Mouse (Mus musculus) ES-Bruce4 (cell line): ENCODE data around the gene Rgcc. TPM values are rescaled to one million over a fixed set of nuclear protein-coding genes. Genes with fewer than 3 reads are reported as not detected.
A peak's percentile ranks its signal among the peaks of the same experiment; 100 is the strongest.

Experiments
- H3K27ac ChIP-seq: 2 replicates; pipeline ENCODE4 v1.5.1; 2012; ENCODE audit warnings: low read length, inconsistent platforms; ENCODE audit not compliant: insufficient read depth
- H3K27me3 ChIP-seq: 2 replicates; pipeline ENCODE4 v1.6.1; 2012; ENCODE audit warnings: mild to moderate bottlenecking, low read length, inconsistent platforms; ENCODE audit not compliant: control insufficient read depth, poor library complexity, insufficient read depth, severe bottlenecking
- H3K36me3 ChIP-seq: 2 replicates; pipeline ENCODE4 v1.6.1; 2012; ENCODE audit warnings: inconsistent platforms, mild to moderate bottlenecking, low read length, moderate library complexity; ENCODE audit not compliant: control insufficient read depth, poor library complexity, insufficient read depth, severe bottlenecking
- H3K4me1 ChIP-seq: one replicate; pipeline ENCODE4 v1.8.1; 2011; ENCODE audit warnings: low read length; ENCODE audit not compliant: control insufficient read depth, insufficient read depth
- H3K4me3 ChIP-seq: 2 replicates; pipeline ENCODE4 v1.5.1; 2011; ENCODE audit warnings: low read depth, mild to moderate bottlenecking, low read length
- H3K9ac ChIP-seq: 2 replicates; pipeline ENCODE4 v1.6.1; 2012; ENCODE audit warnings: low read depth, mild to moderate bottlenecking, inconsistent platforms; ENCODE audit not compliant: poor library complexity, severe bottlenecking
- H3K9me3 ChIP-seq: replicated peaks from 2 replicates; pipeline ENCODE4 v1.6.1; 2012; ENCODE audit warnings: mild to moderate bottlenecking, low read length, inconsistent platforms; ENCODE audit not compliant: control insufficient read depth, poor library complexity, insufficient read depth, severe bottlenecking
- CTCF ChIP-seq: IDR thresholded peaks from one replicate; pipeline ENCODE4 v1.8.1; 2011; ENCODE audit warnings: low read depth, low read length
- EP300 ChIP-seq: IDR thresholded peaks from 2 replicates; pipeline ENCODE4 v1.6.1; 2011; ENCODE audit warnings: low read depth, low read length; ENCODE audit not compliant: insufficient read depth
- POLR2A ChIP-seq: IDR thresholded peaks from one replicate; pipeline ENCODE4 v1.8.1; 2011; ENCODE audit warnings: low read length; ENCODE audit not compliant: insufficient read depth
- polyA plus RNA-seq: library from polyadenylated mRNA; stranded (reverse); fragments of >200 nt; gene quantifications from 2 replicates; pipeline ENCODE4 v1.2.4, GENCODE M21; 2011; ENCODE audit warnings: low read depth; ENCODE audit not compliant: missing spikeins, insufficient read depth, insufficient read length

Gene Rgcc
- polyA plus RNA-seq, 1 experiment: 15.1 TPM

DNA sequence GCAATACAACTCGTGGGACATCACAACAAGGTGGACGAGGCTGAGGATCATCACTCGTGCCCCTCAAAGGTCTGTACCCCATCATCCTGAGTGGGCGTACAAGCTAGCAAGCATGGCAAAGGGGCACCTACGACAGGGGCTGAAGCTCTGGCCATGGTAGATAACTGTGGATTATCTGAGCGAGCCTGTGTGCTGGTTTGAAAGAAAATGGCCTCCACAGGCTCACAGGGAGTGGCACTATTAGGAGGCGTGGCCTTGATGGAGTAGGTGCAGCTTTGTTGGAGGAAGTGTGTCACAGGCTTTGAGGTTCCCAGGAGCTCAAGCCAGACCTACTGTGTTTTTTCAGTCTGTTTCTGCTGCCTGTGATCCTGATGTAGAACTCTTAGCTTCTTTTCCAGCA lies 5.7 kb upstream of the Rgcc start:
- no peak overlapping the region for H3K27ac ChIP-seq
- 0 out of 2 replicates have a peak, but pooled peaks cover 4% of the 10 kb centered on the region for H3K9me3 ChIP-seq
- peaks cover 1% of the 10 kb centered on the region for H3K4me1 ChIP-seq
- no peak overlapping the region for H3K9ac ChIP-seq
- no peaks in the 10 kb centered on the region for H3K36me3 ChIP-seq
- H3K27me3 ChIP-seq: no peaks in the 10 kb centered on the region
- no peak overlapping the region for H3K4me3 ChIP-seq
- TF ChIP-seq POLR2A (no peak), CTCF (no peak), EP300 (no peak)

DNA sequence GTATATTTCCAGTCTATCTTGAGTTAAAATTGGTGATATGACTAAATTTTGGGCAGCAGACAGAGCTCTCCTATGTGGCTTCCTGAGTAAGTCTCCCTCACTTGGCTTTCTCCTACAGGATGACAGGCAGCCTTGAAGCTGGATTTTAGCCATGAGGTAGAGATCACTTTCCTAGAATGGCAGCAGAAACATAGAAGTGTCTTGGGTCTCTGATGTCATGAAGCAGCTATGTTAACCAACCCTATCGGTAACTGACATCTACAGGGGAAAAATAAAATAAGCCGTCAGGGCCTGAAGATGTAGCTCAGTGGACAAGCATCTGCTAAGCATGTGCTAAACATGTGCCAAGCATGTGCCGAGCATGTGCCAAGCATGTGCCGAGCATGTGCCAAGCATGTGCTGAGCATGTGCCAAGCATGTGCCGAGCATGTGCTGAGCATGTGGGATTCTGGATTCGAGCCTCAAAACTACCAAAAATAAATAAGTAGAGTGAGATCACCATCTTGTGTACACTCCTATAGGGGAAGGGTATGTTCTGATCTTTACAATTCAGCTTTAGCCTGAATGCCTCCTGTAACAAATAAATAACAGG lies 3.5 kb upstream of the Rgcc start:
- Histone ChIP-seq H3K27ac (no peak overlapping the region), H3K4me3 (no peak overlapping the region), H3K27me3 (no peaks in the 10 kb centered on the region), H3K9ac (no peak overlapping the region), H3K9me3 (0 out of 2 replicates have a peak, but pooled peaks cover 4% of the 10 kb centered on the region), H3K36me3 (no peaks in the 10 kb centered on the region), H3K4me1 (peaks cover 1% of the 10 kb centered on the region)
- no peak for TF ChIP-seq POLR2A
- TF ChIP-seq EP300: peak; percentile 86; the same call in 1 of the 2 replicates

DNA sequence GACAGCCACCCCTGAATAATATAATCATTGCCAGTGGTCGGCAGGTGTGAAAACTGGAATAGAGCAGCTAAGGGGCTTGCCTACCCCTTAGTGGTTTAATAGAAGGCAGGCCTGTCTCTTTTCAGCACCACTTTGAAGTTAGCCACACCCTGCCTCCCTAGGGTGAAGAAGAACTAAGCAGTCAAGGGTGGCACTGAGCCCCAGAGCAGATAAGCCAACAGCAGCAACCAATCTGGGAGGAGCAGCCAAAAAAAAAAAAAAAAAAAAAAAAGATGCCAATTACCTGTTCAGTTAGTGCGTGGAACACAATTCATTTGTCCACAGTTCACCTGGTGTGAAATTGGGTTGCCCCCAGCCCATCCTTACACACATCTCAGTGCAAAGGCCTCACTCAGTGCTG lies 1.7 kb upstream of the Rgcc start:
- no peak overlapping the region for H3K9ac ChIP-seq
- H3K4me3 ChIP-seq: no peak overlapping the region
- H3K4me1 ChIP-seq: peaks cover 3% of the 10 kb centered on the region
- no peaks in the 10 kb centered on the region for H3K27me3 ChIP-seq
- no peaks in the 10 kb centered on the region for H3K36me3 ChIP-seq
- H3K27ac ChIP-seq: no peak overlapping the region
- TF ChIP-seq CTCF (no peak), EP300 (no peak), POLR2A (no peak)
- 0 out of 2 replicates have a peak, but pooled peaks cover 4% of the 10 kb centered on the region for H3K9me3 ChIP-seq

DNA sequence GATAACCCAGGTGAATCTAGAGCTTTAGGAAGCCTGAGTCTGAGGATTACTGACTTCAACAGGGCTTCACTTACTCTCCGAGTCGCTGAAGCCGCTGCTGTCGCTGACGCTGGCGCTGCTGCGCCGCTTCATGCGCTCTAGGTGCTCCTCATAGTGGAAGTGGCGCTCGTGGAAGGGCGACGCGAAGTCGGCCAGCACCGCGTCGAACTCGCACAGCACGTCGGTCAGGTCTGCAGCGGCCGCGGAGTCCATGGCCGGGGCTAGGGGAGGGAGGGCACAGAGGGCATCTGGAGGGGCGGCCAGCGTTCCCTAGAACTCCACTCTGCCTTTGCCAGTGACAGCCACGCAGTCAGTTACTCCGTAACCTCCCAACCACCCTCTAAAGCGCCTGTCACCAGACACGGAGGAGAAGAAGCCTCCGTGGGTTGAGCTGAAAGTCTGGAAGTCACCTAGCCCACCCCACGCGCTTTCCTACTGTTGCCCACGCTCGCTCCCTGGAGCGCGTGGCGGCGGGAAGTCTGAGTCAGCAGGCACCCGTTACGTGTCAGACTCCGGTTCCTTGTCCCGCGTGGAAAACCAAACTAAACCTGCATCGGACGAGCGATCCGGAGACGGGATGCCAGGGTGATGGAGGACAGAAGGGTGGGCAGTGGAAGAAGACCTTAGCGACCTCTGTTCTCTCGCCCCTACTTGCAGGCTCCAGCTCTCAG lies 649 bp downstream of the Rgcc start:
- Histone ChIP-seq H3K27me3 (no peaks in the 10 kb centered on the region), H3K4me3 (peak overlapping the region; percentile 72), H3K4me1 (peaks cover 3% of the 10 kb centered on the region), H3K9ac (peak overlapping the region; percentile 55), H3K9me3 (0 out of 2 replicates have a peak, but pooled peaks cover 4% of the 10 kb centered on the region), H3K27ac (no peak overlapping the region), H3K36me3 (no peaks in the 10 kb centered on the region)
- TF ChIP-seq POLR2A: no peak
- TF ChIP-seq CTCF: no peak
- no peak for TF ChIP-seq EP300

DNA sequence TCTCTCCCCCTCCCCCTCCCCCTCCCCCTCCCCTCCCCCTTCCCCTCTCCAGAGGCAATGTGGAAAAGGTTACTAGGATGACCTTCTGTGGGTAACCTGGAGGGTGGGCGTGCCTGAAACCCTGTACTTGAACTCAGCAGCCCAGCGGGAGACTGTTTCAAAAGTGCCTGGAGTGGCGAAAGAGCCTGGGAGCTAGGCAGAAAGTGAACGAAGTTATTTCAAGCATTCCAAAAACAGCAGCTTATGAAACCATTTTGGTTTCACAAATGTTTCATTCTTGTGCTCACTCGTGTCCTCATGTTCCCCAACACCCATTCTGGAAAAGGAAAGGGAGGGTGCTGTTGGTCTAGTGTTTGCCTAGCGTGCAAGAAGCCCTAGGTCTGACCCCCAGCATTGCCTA lies 1.6 kb downstream of the Rgcc start:
- H3K9me3 ChIP-seq: 0 out of 2 replicates have a peak, but pooled peaks cover under 1% of the 10 kb centered on the region
- H3K9ac ChIP-seq: no peak overlapping the region
- peaks cover 3% of the 10 kb centered on the region for H3K4me1 ChIP-seq
- peak overlapping the region; percentile 72 for H3K4me3 ChIP-seq
- no peak overlapping the region for H3K27ac ChIP-seq
- H3K27me3 ChIP-seq: no peaks in the 10 kb centered on the region
- TF ChIP-seq EP300: peak; percentile 91
- TF ChIP-seq CTCF: no peak
- no peaks in the 10 kb centered on the region for H3K36me3 ChIP-seq

DNA sequence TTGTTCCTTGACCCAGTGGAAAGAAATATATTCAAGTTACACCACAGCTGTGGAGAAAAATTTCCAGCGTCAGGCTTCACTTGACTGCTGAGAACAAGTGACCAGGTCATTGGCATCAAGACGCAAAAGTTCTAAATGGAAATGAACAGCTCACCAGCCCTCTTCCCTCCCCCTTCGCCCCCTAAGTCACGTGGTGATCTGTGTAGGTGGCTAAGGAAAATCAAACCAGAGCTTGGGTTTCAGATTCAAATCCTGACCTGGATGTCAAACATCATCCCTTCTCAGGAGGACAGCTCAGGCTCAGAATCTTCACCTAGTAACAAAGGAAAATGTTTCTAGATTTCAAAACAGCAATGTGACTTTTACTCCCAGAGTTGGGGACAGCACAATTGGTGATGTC lies 2.2 kb downstream of the Rgcc start:
- no peaks in the 10 kb centered on the region for H3K9me3 ChIP-seq
- H3K27ac ChIP-seq: no peak overlapping the region
- TF ChIP-seq POLR2A: no peak
- no peak for TF ChIP-seq EP300
- TF ChIP-seq CTCF: no peak
- H3K4me1 ChIP-seq: peaks cover 3% of the 10 kb centered on the region
- no peaks in the 10 kb centered on the region for H3K27me3 ChIP-seq
- no peaks in the 10 kb centered on the region for H3K36me3 ChIP-seq
- no peak overlapping the region for H3K9ac ChIP-seq
- no peak overlapping the region for H3K4me3 ChIP-seq
